Comparison of ENCODE assay signal across 8 mouse cellular contexts in the genomic region with DNA sequence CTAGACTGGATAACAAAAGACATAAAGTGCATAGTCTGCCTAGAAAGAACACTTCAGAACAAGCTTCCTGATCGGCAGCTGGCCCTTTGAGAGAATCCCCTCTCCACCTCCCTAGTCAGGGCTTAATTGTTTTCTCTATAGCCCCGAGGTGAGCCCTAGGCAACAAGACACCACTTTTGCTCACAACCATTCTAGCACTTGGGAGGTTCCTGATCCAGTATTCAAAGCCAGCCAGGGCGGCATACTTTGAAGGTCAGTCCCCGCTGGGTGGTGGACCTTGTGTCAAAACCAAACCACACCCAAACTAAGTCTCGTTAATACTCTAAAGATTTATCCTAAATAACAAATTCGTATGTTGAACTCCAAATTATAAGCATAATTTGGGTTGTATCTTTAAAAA. TPM values are rescaled to one million over a fixed set of nuclear protein-coding genes. Genes with fewer than 3 reads are reported as not detected.
DNase-seq lines count a peak whose midpoint lies in the region; ATAC-seq lines count a peak whose summit lies in the region.

No protein-coding gene starts in this region.

- peak overlapping the region; percentile 88 for H3K4me2 ChIP-seq in kidney, embryonic 16.5 days (replicated peaks; ENCODE audit: low read depth, low read length)
- H3K4me2 ChIP-seq in intestine, embryonic 14.5 days (ENCODE audit: low read length) = peak overlapping the region; percentile 86

- H3K4me1 ChIP-seq in kidney, embryonic 16.5 days (ENCODE audit: insufficient read depth, low read length) = peaks cover 19% of the 10 kb centered on the region
- H3K4me1 ChIP-seq in intestine, embryonic 14.5 days (replicated peaks; ENCODE audit: control insufficient read depth, insufficient read depth, low read length) = peaks cover 19% of the 10 kb centered on the region

- no peaks in the 10 kb centered on the region for H3K27me3 ChIP-seq in kidney, embryonic 16.5 days (ENCODE audit: insufficient read depth, low read length)
- no peaks in the 10 kb centered on the region for H3K27me3 ChIP-seq in intestine, embryonic 14.5 days (replicated peaks; ENCODE audit: control insufficient read depth, insufficient read depth, low read length)

- no peaks in the 10 kb centered on the region for H3K36me3 ChIP-seq in kidney, embryonic 16.5 days (ENCODE audit: insufficient read depth, low read length)
- no peaks in the 10 kb centered on the region for H3K36me3 ChIP-seq in intestine, embryonic 14.5 days (ENCODE audit: control insufficient read depth, insufficient read depth, low read length)

- H3K9ac ChIP-seq in kidney, embryonic 16.5 days (replicated peaks; ENCODE audit: low read length) = peak overlapping the region; percentile 86
- H3K9ac ChIP-seq in intestine, embryonic 14.5 days (ENCODE audit: low read length) = peak overlapping the region; percentile 83

- WGBS in kidney, embryonic 16.5 days = 12% methylated on average over 6 of the region's 6 CpGs
- WGBS in intestine, embryonic 14.5 days = 17% methylated on average over 6 of the region's 6 CpGs

- no peaks in the 10 kb centered on the region for H3K9me3 ChIP-seq in kidney, embryonic 16.5 days (ENCODE audit: low read length)
- H3K9me3 ChIP-seq in intestine, embryonic 14.5 days (ENCODE audit: control insufficient read depth, low read length) = no peaks in the 10 kb centered on the region

- H3K4me3 ChIP-seq in kidney, embryonic 16.5 days (ENCODE audit: low read length) = peak overlapping the region; percentile 79
- peak overlapping the region; percentile 79 for H3K4me3 ChIP-seq in intestine, embryonic 14.5 days (ENCODE audit: low read depth, low read length)

- DNase-seq in kidney, postnatal 10 days = no peak
- DNase-seq in c-Kit-positive CD71-positive TER-119-positive erythroid progenitor cells, embryonic 14.5 days (ENCODE audit: low spot score) = peak; percentile 32
- DNase-seq in intestine, embryonic 14.5 days (ENCODE audit: low spot score) = no peak
- peak; percentile 24 for DNase-seq in neural tube, embryonic 10.5 days (ENCODE audit: extremely low spot score, low spot score)
- DNase-seq in layer of hippocampus, postnatal 10 days (ENCODE audit: low spot score in 2 of 2) = no peak
- no peak for DNase-seq in spleen, postnatal 36 days (ENCODE audit: low spot score in 2 of 2)
- no peak for DNase-seq in spleen, postnatal 14 days (ENCODE audit: low spot score in 2 of 2)

- ATAC-seq in kidney, embryonic 16.5 days (ENCODE audit: low FRiP score, low TSS enrichment) = no peak
- ATAC-seq in intestine, embryonic 14.5 days (replicated peaks; ENCODE audit: low FRiP score, low TSS enrichment, low read depth) = no peak

- H3K27ac ChIP-seq in kidney, embryonic 16.5 days (ENCODE audit: low read length) = no peak overlapping the region
- H3K27ac ChIP-seq in intestine, embryonic 14.5 days (ENCODE audit: low read depth) = no peak overlapping the region

RNA-seq across cellular contexts. Expression of a gene that starts 38.6 kb away (rescaled TPM):
- 5.3 and 5.4 TPM in 2 replicates for polyA plus RNA-seq in kidney, embryonic 16.5 days (2015; fragmentation: Nextera tagmentation; extraction: Ambion mirVana)
- polyA plus RNA-seq in intestine, embryonic 14.5 days (2014; fragmentation: Nextera tagmentation; extraction: Ambion mirVana) = 1.3 and 1.4 TPM in 2 replicates
- total RNA-seq in layer of hippocampus, postnatal 10 days (2021) = 1 to 10 TPM; 8.1 to 9.8 TPM

RNA-seq across cellular contexts. Expression of a gene that starts 39.1 kb away (rescaled TPM):
- polyA plus RNA-seq in kidney, embryonic 16.5 days (2015; fragmentation: Nextera tagmentation; extraction: Ambion mirVana) = 49.8 and 52.5 TPM in 2 replicates
- polyA plus RNA-seq in intestine, embryonic 14.5 days (2014; fragmentation: Nextera tagmentation; extraction: Ambion mirVana) = 58.1 and 69.0 TPM in 2 replicates
- 10 to 100 TPM; 18.7 to 19.0 TPM for total RNA-seq in layer of hippocampus, postnatal 10 days (2021)

Comparison
In these comparisons a context has a peak if more than half of its experiments do, and no peak if none do; other contexts are left out.
1. DNase-seq: peak in c-Kit-positive CD71-positive TER-119-positive erythroid progenitor cells, embryonic 14.5 days (single experiment) and neural tube, embryonic 10.5 days (single experiment); none in kidney, postnatal 10 days (single experiment), intestine, embryonic 14.5 days (single experiment), layer of hippocampus, postnatal 10 days (0 of 2), spleen, postnatal 36 days (0 of 2) and spleen, postnatal 14 days (0 of 2).